Mouse (Mus musculus) leukemia stem cell, adult 10-12 weeks (primary cell): ENCODE measurements around the gene Pank4. TPM values are rescaled to one million over a fixed set of nuclear protein-coding genes. Genes with fewer than 3 reads are reported as not detected.

Experiments
- polyA plus RNA-seq: library from polyadenylated mRNA; stranded (reverse); fragments of >175 nt; gene quantifications from 2 replicates; pipeline ENCODE4 v1.2.3, GENCODE M21; 2012; ENCODE audit warnings: low replicate concordance

Pank4 gene
- 17.1 and 43.8 TPM in 2 replicates for polyA plus RNA-seq

DNA sequence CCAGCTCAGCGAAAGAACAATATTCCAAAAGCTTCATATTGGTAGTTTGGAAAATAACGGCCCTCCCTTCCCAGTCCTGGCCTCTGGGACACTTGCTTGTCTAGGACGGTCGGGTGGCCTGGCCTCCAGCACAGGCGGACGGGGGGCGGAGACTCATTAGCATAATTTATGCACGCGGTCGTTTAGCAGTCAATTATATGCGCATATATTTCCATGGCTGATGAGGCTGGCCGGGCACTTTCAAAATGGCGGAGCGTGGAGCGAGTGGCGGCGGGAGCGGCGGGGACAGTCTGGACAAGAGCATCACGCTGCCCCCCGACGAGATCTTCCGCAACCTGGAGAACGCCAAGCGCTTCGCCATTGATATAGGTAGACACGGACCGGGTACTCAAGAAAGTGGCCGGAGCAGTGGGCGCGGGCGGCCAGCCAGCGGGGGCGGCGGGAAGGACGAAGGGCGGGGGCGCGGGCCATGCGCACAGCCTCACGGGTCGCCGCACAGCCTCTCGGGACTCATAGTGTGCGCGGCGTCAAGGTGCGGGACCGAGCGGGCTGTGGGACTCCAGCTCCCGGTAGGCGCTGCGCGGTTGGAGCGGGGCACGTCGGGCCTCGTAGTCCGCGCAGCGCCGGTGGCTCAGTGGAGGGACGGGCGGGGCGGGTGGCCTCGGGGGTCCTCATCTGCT is at the start of gene Pank4:
Gene Pank4, plus strand, starts transcription at position 223 of the 680 bp plus-strand sequence.

DNA sequence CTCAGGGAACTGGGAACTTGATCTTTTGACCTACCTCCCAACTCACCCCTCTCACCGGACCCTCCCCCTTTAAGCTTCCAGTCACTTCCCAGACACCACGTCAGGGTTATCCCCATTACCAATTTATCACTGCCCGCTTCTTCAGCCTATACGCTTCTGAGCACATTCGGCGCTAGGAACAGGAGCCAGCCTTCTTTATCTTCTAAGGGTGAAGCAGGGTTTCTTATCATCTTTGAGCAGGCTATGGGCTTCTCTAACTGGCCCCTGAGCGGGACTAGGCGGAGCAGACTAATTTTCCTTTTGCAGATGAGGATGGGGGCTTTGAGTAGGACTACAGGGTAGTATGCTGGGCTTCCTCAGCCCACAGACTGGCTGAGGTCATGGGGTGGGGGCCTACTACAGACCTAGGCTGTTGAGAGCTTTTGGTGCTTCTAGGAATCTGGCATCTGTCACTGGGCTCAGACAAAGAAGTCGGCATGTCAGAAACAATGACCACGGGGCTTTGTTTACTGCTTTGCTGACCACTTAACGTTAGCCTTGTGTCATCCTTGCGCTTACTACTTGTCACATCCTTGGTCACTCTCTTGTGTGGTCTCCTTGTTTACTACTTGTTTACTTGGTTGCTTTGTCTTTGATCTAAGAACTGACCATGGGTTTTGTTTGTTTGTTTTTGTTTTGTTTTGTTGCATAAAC is 35.4 kb upstream of the Pank4 start, which contains the start of gene Tnfrsf14:
Gene Tnfrsf14, minus strand, starts transcription at position 169 of the 693 bp plus-strand sequence.

DNA sequence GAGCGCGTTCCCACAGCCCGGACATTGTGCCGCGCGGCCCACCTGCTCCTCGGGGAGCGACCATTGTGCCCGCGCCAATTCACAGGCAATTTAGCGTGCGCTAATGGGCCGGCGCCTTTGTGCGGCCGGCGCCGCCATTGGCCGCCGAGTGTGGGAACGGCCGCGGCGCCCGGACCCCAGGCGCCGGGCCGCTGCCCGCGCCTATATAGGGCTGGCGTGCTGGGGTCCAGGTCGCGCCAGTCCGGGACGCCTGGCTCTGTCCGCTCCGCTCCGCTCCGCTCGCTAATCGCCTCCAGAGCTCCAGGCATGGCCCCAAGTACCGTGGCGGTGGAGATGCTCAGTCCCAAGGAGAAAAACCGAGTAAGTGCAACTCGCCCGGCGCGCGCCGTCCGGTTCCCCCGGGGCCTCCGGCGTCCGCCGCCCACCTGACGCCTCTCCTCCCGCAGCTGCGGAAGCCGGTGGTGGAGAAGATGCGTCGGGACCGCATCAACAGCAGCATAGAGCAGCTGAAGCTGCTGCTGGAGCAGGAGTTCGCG is 3.2 kb upstream of the Pank4 start, which contains the start of gene Hes5:
Gene Hes5, plus strand, starts transcription at position 234 of the 536 bp plus-strand sequence.

Other genes starting within 250 kb of the Pank4 start
- not detected in 2 replicates for gene Ttc34, start 126.7 kb upstream of the Pank4 start, polyA plus RNA-seq
- 0.24 TPM in 1 of 2 replicates, not detected in the other for gene Mmel1, start 94.5 kb upstream of the Pank4 start, polyA plus RNA-seq
- gene Fam213b, start 65.0 kb upstream of the Pank4 start, polyA plus RNA-seq = 3.5 and 11.7 TPM in 2 replicates
- 12.7 and 106 TPM in 2 replicates for gene Tnfrsf14, start 35.6 kb upstream of the Pank4 start, polyA plus RNA-seq
- gene Hes5, start 3.2 kb upstream of the Pank4 start, polyA plus RNA-seq = 2.0 and 6.4 TPM in 2 replicates
- gene Plch2, start 92.7 kb downstream of the Pank4 start, polyA plus RNA-seq = 0.08 and 0.10 TPM in 2 replicates
- 12.5 and 16.8 TPM in 2 replicates for gene Pex10, start 102.9 kb downstream of the Pank4 start, polyA plus RNA-seq
- gene Rer1, start 122.3 kb downstream of the Pank4 start, polyA plus RNA-seq = 36.1 and 45.6 TPM in 2 replicates
- 1.5 and 1.7 TPM in 2 replicates for gene Morn1, start 122.5 kb downstream of the Pank4 start, polyA plus RNA-seq